Mouse (Mus musculus): ENCODE measurements around the gene Gpr89.

- TF ChIP-seq CTCF (IDR thresholded peaks at IDR 0.05; ENCODE audit: extremely low read depth, insufficient read depth, low read length), result no peak
- TF ChIP-seq POLR2A (IDR thresholded peaks at IDR 0.05; ENCODE audit: extremely low read depth, insufficient read depth, low read length), result no peak
Measured at GRCm38 (mm10) chr3:96920991-96921390, 15.8 kb upstream of the Gpr89 start.
